Mouse (Mus musculus) heart, adult 2 months (tissue): ENCODE results near the gene Itga2b.

Source experiments
- CTCF ChIP-seq: fragments of 200-600 bp; IDR thresholded peaks from 2 replicates; pipeline ENCODE4 v1.8.1; 2022; ENCODE audit warnings: antibody characterized with exemption, mild to moderate bottlenecking, moderate library complexity
- EP300 ChIP-seq: fragments of 200-500 bp; IDR thresholded peaks from 2 replicates; pipeline ENCODE4 v1.6.1; 2011; ENCODE audit warnings: low read depth, low read length, control low read depth; ENCODE audit not compliant: insufficient read depth
- POLR2A ChIP-seq: fragments of 200-500 bp; IDR thresholded peaks from 2 replicates; pipeline ENCODE4 v1.6.1; 2011; ENCODE audit warnings: mild to moderate bottlenecking, low read depth, low read length, control low read depth; ENCODE audit not compliant: insufficient read depth

GRCm38 (mm10) chr11:102447497-102447896 lies 22.4 kb downstream of the Itga2b start, which contains the start of gene Fam171a2:
- TF ChIP-seq POLR2A (no peak), CTCF (peak; percentile 87), EP300 (no peak)
